Mouse (Mus musculus) megakaryocyte, embryonic 14.5 days (primary cell): ENCODE results near the gene Mia2.

Experiments used
- FLI1 ChIP-seq: IDR thresholded peaks from 2 replicates; pipeline ENCODE4 v1.6.1; 2012; ENCODE audit warnings: low read length, inconsistent platforms, mixed read lengths
- GATA1 ChIP-seq: IDR thresholded peaks from 3 replicates; pipeline ENCODE4 v1.6.1; 2012; ENCODE audit warnings: mixed read lengths, low read length, inconsistent platforms, borderline replicate concordance

DNA sequence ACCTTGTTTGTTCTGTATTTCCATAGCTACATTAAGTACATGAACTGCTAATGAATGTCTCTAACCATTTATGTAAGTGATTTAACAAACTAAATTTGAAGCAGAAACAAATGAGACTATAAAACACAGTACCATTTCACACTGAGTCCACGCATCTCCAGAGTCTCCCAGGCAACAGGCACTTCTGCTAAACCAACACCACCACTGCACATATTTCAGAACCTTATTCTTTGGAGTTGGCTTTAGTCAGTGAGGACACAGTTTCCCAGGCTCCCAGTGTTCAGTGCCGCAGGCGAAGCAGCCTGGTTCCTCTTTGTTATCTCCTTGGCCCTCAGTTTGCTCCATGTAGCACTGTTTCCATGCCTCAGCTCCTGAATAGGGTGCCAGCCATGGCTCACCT is 82.2 kb downstream of the Mia2 start:
- TF ChIP-seq FLI1 (no peak), GATA1 (no peak)
